Mouse (Mus musculus) urinary bladder, postnatal 0 days (tissue): ENCODE measurements around the gene Gckr. TPM values are rescaled to one million over a fixed set of nuclear protein-coding genes. Genes with fewer than 3 reads are reported as not detected.

Source experiments
- polyA plus RNA-seq: library from polyadenylated mRNA; unstranded; fragments of >200 nt; fragmentation: Nextera tagmentation; extraction: Ambion mirVana; gene quantifications from 2 replicates; pipeline ENCODE4 v1.2.1, GENCODE M21; 2015

The Gckr gene
- polyA plus RNA-seq = 0.11 TPM in 1 of 2 replicates, not detected in the other

DNA sequence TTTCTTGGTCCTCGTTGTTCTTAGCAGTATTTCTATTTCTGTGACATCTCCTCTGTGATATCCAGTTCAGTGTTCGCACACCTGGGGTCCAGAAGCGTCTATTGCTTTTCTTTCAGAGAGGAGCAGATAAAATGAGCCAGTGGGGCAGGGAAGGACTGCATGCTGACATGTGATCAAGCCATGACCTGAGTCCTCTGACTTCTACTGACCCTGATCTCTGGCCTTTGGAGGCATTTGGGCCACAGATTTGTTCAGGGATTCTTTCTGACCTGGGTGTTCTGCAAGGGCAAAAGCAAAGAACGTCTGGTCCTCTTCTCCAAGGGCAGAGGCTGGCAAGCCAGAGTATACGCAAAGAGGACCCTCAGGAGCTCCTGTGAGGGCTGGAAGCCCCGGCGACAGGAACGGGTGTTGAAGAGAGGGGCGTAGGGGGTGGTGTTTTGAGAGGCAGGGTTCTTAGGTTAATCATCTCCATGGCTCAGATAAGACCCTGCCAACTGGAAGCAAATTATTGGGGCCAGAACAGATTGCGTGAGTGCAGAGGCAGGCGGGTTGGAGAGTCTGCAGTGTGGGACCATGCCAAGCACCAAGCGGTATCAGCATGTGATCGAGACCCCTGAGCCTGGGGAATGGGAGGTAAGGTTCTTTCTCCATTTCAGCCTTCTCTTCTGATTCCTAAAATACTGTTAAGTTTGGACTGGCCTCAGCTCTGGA is at the start of gene Gckr:
Gene Gckr (plus strand): TSS at position 397 of the 711 bp plus-strand sequence.

DNA sequence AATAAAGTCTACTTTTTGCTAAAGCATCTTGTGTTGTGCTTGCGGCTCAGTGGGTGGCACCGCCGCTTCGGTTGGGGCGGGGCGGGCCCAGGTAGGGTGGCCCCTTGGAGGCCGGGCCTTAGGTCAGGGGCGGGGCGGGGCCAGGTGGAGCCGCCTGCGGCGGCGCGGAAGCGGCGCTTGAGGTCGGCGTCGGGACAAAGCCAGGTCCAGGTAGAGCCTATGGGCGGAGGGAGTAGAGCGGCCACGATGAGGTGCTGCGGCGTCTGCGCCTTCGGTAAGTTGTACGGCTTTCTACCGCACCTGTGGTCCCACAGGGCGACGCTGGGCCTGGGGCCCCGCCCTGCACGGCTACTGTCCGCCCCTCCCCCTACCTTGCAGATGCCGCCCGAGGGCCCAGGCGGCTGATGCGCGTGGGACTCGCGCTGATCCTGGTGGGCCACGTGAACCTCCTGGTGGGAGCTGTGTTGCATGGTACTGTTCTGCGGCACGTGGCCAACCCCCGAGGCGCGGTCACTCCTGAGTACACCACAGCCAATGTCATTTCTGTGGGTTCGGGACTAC is 45.6 kb upstream of the Gckr start, which contains the start of gene Krtcap3:
Gene Krtcap3 (plus strand): TSS at position 151 of the 561 bp plus-strand sequence.

DNA sequence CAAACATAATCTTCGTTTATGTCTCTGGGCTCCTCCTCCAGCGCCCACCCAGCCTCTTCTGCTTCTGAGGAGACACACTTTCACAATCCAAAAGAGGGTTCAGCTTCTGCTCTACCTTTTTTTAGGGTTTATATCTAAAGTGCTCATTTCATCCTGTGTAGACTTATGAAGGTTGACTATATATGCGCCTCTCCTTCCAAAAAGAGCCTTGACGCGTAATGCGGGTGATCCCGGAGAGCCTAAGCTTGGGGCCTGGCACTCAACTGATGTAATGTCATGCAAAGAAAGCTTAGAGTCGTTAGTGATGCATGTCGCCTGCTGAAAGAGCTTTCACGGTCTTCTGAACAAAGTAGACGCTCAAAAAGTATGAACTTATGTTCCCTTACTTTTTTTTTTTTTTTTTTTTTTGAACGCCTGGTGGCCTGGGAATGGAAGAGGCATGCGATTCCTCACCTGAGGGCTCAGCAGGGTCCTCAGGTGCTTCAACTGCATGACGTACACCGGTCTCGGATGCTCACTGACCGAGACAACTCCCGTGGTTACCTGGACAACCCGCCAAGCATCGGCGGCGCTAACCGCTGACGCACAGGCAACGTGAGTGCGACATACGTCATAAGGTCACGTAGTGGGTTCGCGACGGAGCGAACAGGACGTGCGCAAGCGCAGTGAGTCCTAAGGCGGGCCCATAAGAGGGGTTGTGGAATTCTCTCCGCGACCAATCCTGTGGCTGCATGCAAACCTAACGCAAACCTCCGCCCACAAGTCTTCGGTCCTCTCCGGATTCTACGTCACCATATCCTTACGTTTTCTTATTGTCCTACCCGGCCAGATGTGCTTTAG is 6.5 kb upstream of the Gckr start, which contains the start of gene Ift172:
Gene Ift172 (minus strand): TSS at position 596 of the 840 bp plus-strand sequence.

GRCm38 (mm10) chr5:31295606-31296141 is 1.6 kb upstream of the Gckr start, which contains the start of gene Fndc4:
Gene Fndc4 (minus strand): TSS chr5:31296080.

Other genes with a start within 250 kb of the Gckr start
- gene Atraid, start 249.1 kb upstream of the Gckr start, polyA plus RNA-seq = 208 and 234 TPM in 2 replicates
- gene Slc5a6, start 248.5 kb upstream of the Gckr start, polyA plus RNA-seq = 7.6 and 8.1 TPM in 2 replicates
- gene Cad, start 242.7 kb upstream of the Gckr start, polyA plus RNA-seq = 7.7 and 8.9 TPM in 2 replicates
- gene Dnajc5g, start 191.2 kb upstream of the Gckr start, polyA plus RNA-seq = not detected in 2 replicates
- gene Slc30a3, start 189.2 kb upstream of the Gckr start, polyA plus RNA-seq = not detected in 2 replicates
- gene Trim54, start 180.7 kb upstream of the Gckr start, polyA plus RNA-seq = not detected in 2 replicates
- not detected in 2 replicates for gene Ucn, start 158.6 kb upstream of the Gckr start, polyA plus RNA-seq
- gene Mpv17, start 143.2 kb upstream of the Gckr start, polyA plus RNA-seq = 60.7 and 61.3 TPM in 2 replicates
- 0.29 and 1.5 TPM in 2 replicates for gene Gm29609, start 117.5 kb upstream of the Gckr start, polyA plus RNA-seq
- 21.8 and 27.1 TPM in 2 replicates for gene Gtf3c2, start 117.3 kb upstream of the Gckr start, polyA plus RNA-seq
- 106 and 108 TPM in 2 replicates for gene Snx17, start 104.2 kb upstream of the Gckr start, polyA plus RNA-seq
- gene Eif2b4, start 104.0 kb upstream of the Gckr start, polyA plus RNA-seq = 31.4 and 37.4 TPM in 2 replicates
- 4.0 and 4.5 TPM in 2 replicates for gene Zfp513, start 95.1 kb upstream of the Gckr start, polyA plus RNA-seq
- 59.8 and 62.1 TPM in 2 replicates for gene Ppm1g, start 76.8 kb upstream of the Gckr start, polyA plus RNA-seq
- gene Nrbp1, start 56.6 kb upstream of the Gckr start, polyA plus RNA-seq = 103 and 107 TPM in 2 replicates
- 1.0 and 1.3 TPM in 2 replicates for gene Gm9970, start 56.2 kb upstream of the Gckr start, polyA plus RNA-seq
- 30.7 and 32.7 TPM in 2 replicates for gene Krtcap3, start 45.8 kb upstream of the Gckr start, polyA plus RNA-seq
- gene Ift172, start 6.3 kb upstream of the Gckr start, polyA plus RNA-seq = 9.7 and 12.7 TPM in 2 replicates
- gene Fndc4, start 1.4 kb upstream of the Gckr start, polyA plus RNA-seq = 12.9 and 13.2 TPM in 2 replicates
- 16.1 and 17.2 TPM in 2 replicates for gene Zfp512, start 155.0 kb downstream of the Gckr start, polyA plus RNA-seq
- gene 4930548H24Rik, start 188.3 kb downstream of the Gckr start, polyA plus RNA-seq = not detected in 2 replicates
- gene Gpn1, start 197.3 kb downstream of the Gckr start, polyA plus RNA-seq = 25.9 and 26.0 TPM in 2 replicates
- 17.3 and 20.0 TPM in 2 replicates for gene Slc4a1ap, start 229.6 kb downstream of the Gckr start, polyA plus RNA-seq
- 13.3 and 13.4 TPM in 2 replicates for gene Supt7l, start 230.4 kb downstream of the Gckr start, polyA plus RNA-seq